Mouse (Mus musculus): ENCODE measurements around the gene 1700003E16Rik.

The 1700003E16Rik gene

DNA sequence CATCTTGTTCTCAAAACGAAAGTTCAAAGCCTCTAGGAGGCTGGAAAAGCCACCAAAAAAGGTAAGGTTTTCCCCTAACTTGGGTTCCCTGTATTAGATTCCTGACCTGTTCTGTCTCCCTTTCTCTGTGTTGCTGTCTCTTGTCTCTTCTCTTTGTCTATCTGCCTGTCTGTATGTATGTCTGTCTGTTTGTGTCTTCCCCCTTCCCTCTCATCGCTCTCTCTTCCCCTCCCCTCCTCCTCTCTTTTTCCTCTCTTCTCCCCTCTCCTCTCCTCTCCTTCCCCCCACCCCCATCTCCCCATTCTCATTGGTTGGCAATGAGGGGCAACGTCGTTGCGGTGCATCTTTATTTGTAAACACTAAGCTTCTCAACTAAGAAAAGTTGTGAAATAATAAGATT lies 30.9 kb upstream of the 1700003E16Rik start, which contains the start of gene Ino80b:
Gene Ino80b, minus strand, starts transcription at position 101 of the 400 bp plus-strand sequence.
- DNase-seq (ENCODE audit: extremely low spot score, low read depth, low spot score), result no peak

DNA sequence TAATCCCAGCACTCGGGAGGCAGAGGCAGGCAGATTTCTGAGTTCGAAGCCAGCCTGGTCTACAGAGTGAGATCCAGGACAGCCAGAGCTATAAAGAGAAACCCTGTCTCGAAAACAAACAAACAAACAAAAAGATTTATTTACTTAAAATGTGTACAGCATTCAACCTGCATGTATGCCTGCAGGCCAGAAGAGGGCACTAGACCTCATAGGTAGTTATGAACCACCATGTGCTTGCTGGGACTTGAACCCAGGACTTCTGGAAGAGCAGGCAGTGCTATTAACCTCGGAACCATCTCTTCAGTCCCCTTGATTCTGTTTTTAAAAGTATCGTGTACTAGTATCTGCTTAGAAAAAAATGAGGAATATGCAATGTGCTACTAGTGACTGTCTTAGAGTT lies 28.8 kb upstream of the 1700003E16Rik start:
- DNase-seq (ENCODE audit: extremely low spot score, low read depth, low spot score), result no peak

DNA sequence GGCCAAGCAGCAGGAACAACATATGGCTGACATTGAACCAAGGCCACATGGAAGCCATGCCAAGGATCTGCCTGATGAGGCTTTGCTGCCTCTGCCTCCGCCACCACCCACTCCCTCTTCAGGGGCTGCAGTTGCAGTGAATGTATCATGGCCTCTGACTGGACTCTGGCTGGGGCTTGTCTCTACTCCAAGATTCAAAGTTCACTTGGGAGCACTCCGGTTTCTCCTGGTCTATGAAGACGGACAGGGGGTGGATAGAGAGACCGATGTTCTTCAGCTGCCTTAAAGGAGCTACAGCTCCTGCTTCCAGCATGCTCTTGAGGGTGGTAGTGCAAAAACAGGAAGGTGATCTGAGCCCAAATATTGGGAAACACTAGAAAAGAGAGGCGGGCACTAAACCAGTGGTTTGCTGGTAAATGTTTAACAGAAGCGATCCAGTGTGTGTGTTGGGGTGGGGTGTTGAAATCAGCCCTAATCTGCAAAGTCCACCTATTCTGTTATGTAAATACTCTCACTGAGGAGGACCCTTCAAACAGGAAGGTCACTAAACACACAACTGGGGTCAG lies 24.7 kb upstream of the 1700003E16Rik start:
- no peak for DNase-seq (ENCODE audit: extremely low spot score, low read depth, low spot score)

DNA sequence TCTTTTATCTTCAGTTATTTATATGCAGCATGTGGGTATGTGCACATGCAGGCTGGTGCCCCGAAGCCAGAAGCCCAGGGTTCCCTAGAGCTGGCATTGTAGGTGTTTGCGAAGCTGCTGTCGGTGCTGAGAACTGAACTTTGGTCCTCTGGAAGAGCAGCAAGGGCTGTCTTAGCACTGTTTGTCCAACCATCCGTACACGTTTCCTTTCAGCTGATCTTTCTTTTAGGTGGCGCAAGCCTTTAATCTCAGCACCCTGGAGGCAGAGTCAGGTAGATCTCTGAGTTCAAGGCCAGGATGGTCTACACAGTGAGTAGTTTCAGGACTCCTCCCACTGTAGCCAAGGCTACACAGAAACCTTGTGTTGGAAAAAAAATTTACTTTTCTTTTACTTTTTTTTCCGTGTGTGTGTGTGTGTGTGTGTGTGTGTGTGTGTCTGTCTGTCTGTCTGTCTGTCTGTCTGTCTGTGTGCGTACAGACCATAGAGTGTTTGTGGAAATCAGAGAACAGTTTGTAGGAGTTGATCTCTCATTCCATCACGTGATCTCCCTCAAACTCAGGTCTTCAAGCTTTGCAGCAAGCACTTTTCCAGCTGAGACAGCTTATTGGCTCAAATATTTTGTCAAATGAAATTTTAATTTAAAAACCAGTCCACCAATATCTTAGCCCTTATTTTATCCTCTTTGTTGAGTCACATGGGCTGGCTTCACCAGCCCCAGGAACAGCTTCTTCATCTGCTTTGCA lies 23.9 kb upstream of the 1700003E16Rik start:
- DNase-seq (ENCODE audit: extremely low spot score, low read depth, low spot score), result no peak

DNA sequence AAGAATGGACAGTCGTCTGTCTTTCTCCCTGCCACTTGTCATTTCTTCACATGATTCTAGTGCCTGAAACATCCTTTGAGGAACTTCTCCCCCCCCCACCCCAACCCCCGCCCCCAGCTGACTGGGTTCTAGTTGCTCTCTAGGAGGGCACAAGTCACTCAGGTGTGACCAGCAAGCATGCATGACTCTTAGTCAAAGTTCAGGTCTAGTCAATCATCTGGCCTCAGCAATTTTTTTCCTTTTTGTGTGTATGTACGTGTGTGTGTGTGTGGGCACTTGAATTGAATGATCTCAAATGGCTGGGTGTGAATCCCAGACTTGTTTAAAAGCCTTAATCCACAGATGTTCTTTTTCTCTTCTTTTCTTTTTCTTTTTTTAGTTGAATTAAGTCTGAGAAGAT lies 22.0 kb upstream of the 1700003E16Rik start:
- DNase-seq (ENCODE audit: extremely low spot score, low read depth, low spot score), result no peak

- no peak for DNase-seq (ENCODE audit: extremely low spot score, low read depth, low spot score)
Observed at GRCm38 (mm10) chr6:83134951-83135513, 21.2 kb upstream of the 1700003E16Rik start, which contains the start of gene Rtkn. TSS of gene Rtkn (plus strand) at chr6:83135463.

- no peak for DNase-seq (ENCODE audit: extremely low spot score, low read depth, low spot score)
Observed at GRCm38 (mm10) chr6:83135571-83136161, 20.5 kb upstream of the 1700003E16Rik start.

- no peak for DNase-seq (ENCODE audit: extremely low spot score, low read depth, low spot score)
Observed at GRCm38 (mm10) chr6:83136291-83136880, 19.8 kb upstream of the 1700003E16Rik start.

- DNase-seq (ENCODE audit: extremely low spot score, low read depth, low spot score), result peak; percentile 61
Observed at GRCm38 (mm10) chr6:83136881-83137575, 19.2 kb upstream of the 1700003E16Rik start.

- peak; percentile 83 for DNase-seq (ENCODE audit: extremely low spot score, low read depth, low spot score)
Observed at GRCm38 (mm10) chr6:83137576-83137950, 18.6 kb upstream of the 1700003E16Rik start.

GRCm38 (mm10) chr6:83138056-83138455 lies 18.1 kb upstream of the 1700003E16Rik start:
- DNase-seq (ENCODE audit: extremely low spot score, low read depth, low spot score), result peak; percentile 26

DNA sequence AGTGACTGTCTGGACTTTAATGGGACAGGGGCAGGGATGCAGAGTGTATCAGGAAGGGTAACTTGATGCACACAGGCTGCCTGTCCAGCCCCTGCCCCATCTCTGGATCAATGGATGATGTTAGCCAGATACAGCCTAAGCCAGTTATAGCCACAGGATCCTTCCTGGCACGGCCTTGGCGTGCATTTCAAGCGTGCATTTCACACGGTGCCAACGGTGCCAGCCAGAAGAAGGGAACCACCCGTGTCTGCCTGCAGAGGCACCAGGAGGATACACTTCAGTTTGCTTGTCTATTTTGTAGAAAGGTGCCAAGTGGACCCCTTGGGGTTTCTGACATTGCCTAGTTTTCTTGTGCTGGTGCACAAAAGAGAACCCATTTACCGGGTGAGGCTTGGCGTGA lies 16.2 kb upstream of the 1700003E16Rik start:
- no peak for DNase-seq (ENCODE audit: extremely low spot score, low read depth, low spot score)

DNA sequence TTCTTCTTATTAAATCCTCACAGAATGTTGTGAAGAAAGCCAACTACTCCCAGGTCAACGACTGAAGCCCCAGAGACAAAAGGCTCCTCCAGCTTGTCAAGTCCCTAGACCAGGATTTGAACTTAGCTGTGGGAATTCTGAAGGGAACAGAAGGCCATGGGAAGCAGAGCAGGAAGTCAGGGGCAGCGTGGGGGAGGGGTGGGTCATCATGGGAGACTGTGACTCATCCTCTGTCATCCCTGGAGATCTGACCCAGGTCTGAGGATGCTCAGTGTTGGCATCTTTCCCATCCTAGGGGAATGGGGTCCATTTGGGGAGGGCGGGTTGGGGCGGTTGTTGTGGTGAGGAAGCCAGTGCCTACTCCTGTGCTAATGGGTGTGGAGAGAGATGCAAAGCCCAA lies 14.6 kb upstream of the 1700003E16Rik start:
- no peak for DNase-seq (ENCODE audit: extremely low spot score, low read depth, low spot score)

DNA sequence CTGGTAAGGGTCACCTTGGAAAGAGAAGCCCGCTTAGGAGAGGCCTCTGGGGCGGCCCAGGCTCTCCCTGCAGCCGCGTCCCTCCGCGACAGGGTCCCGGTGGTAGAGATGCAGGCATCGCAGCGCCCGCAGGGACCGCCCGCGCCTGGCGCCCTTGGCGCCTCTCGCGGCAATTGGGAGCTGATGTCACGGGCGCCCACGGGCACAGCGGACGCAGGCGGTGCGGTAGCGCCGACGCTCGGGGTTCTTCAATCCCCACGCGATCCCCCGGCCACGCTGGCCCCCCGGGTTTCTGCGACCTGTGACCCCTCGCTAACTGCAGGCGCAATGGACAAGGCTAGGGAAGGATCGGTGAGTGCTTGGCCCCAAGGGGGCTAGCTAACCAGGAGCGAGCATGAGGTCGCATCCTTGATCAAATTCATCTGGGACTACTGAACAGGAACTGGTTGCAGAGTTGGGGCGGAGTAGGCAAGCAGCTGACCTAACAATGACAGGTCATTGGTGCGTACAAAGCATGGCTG lies 13.9 kb upstream of the 1700003E16Rik start:
- DNase-seq (ENCODE audit: extremely low spot score, low read depth, low spot score), result no peak

DNA sequence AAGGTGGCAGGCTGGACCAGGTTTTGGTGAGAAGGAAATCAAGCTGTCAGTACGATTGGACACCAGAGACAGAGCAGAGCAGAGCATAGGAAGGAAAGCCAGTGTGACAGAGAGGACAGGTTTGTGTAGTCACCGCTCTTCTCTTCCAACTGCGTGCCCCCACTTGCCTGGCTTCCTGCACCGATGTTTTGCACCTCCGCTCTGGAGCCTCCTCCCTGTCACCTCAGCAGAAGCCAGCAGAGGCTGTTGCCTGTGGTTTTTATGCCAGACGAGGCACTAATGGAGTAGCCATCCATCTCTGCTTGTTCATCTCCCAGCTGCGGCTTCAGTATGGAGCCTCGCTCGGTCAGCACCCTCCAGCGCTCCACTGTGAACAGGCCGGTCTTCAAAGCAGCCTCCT lies 13.3 kb upstream of the 1700003E16Rik start:
- no peak for DNase-seq (ENCODE audit: extremely low spot score, low read depth, low spot score)

DNA sequence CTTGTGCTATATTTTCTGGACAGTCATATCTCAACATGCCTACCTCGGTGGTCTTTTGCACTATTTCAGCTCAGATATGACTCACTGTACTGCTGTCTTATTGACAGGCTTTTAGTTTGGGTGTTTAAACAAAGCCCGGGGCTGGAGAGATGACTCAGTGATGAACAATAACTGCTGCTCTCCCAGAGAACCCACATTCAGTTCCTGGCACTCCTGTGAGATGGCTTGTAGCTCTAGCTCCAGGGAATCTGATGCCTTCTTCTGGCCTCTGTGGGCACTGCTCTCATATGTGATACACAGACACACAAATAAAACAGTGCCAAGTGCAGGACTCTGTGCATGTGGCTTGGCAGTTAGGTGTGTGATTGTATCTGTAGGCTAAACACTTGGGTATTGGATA lies 11.0 kb upstream of the 1700003E16Rik start:
- no peak for DNase-seq (ENCODE audit: extremely low spot score, low read depth, low spot score)

DNA sequence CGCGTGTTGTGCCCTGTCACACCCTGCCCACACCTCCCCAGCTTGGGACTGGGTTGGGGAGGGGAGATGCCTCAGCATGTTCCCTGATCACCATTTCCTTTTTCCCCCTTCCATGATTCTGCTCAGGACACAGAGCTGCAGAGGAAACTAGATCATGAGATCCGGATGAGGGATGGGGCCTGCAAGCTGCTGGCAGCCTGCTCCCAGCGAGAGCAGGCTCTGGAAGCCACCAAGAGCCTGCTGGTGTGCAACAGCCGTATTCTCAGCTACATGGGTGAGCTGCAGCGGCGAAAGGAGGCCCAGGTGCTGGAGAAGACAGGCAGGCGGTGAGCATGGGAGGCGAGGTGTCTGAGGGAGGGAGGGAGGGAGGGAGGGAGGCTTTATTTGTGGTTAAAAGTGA lies 10.4 kb upstream of the 1700003E16Rik start:
- no peak for DNase-seq (ENCODE audit: extremely low spot score, low read depth, low spot score)

GRCm38 (mm10) chr6:83147280-83147679 lies 8.9 kb upstream of the 1700003E16Rik start:
- DNase-seq (ENCODE audit: extremely low spot score, low read depth, low spot score), result no peak

DNA sequence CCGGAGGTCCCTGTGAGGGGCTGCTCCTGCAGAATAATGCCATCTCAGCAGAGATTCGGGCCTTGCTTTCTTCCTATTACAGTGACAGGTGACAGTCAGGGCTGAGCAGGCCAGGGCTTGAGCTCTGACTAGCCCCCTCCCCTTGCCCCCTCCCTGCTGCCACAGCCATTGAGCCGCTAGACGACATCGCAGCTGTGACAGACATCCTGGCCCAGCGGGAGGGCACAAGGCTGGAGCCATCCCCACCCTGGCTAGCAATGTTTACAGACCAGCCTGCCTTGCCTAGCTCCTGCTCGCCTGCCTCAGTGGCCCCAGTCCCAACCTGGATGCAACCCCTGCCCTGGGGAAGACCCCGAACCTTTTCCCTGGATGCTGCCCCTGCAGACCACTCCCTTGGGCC lies 4.5 kb upstream of the 1700003E16Rik start:
- DNase-seq (ENCODE audit: extremely low spot score, low read depth, low spot score), result no peak

DNA sequence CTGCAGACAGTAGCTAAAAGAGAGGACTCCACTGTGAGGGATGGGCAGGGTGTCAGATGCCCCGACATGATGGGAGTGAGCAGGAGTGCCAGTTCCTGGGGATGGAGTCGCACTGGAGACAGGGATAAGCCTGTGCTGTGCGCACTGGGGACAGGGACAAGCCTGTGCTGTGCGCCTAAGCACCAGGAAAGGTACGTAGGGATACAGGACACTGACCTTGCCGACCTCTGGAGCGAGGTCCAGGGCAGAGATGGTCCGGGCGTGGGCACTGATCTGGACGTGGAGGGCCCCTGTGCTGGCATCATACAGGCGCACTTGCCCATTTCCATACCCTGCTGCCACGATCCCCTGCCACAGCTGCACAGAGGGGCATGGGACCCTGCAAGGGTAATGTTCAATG lies 3.2 kb upstream of the 1700003E16Rik start:
- no peak for DNase-seq (ENCODE audit: extremely low spot score, low read depth, low spot score)

GRCm38 (mm10) chr6:83153485-83153884 lies 2.7 kb upstream of the 1700003E16Rik start:
- DNase-seq (ENCODE audit: extremely low spot score, low read depth, low spot score), result no peak

Measured in hindlimb bud, embryonic 11.5 days (tissue).